Mouse (Mus musculus) embryonic stem cell, embryonic (primary cell): ENCODE results near the gene Galnt18.

ENCODE experiments used
- CTCF ChIA-PET, 4 experiments: fragments of 300-600 bp in 2 of 4; fragments of 350-600 bp in 2 of 4; sonication (Branson Sonifier 250); formaldehyde crosslinking; loops; one replicate each; lab custom pipeline; 2022; ENCODE audit warnings: inconsistent platforms in 2 of 4; lab: Charles Lee
- POLR2A ChIA-PET, 4 experiments: fragments of 300-600 bp in 2 of 4; fragments of 350-600 bp in 2 of 4; sonication (Branson Sonifier 250); formaldehyde crosslinking; loops; one replicate each; lab custom pipeline; 2022; ENCODE audit warnings: antibody characterized with exemption in 4 of 4, inconsistent platforms in 1 of 4; lab: Charles Lee

Gene Galnt18

GRCm38 (mm10) chr7:111779504-111780242 lies at the start of gene Galnt18:
Galnt18 (minus strand) TSS chr7:111779977.
- ChIA-PET POLR2A (interaction anchor here in 3 of 4 experiments (0.5 to 1.3 kb wide), 9 partner anchors 11 to 1251 kb away, joined by 3 to 5 read pairs (median 3); partner anchors contain the start of gene Eif4g2 (in 1 of the 3)), CTCF (interaction anchor here in 3 of 4 experiments (0.6 to 1.1 kb wide), 3 partner anchors 27 to 1364 kb away, joined by 3 to 8 read pairs (median 4); no protein-coding TSS in a partner anchor)

- POLR2A ChIA-PET: interaction anchor here in 1 of 4 experiments (1.2 kb wide), 1 partner anchor 75 kb away, joined by 4 read pairs; no protein-coding TSS in a partner anchor
- CTCF ChIA-PET: no interaction called here
Observed at GRCm38 (mm10) chr7:111827337-111827736, 47.6 kb upstream of the Galnt18 start.

- CTCF ChIA-PET: no interaction called here
Observed at GRCm38 (mm10) chr7:111813093-111813492, 33.3 kb upstream of the Galnt18 start.

GRCm38 (mm10) chr7:111811036-111811435 lies 31.3 kb upstream of the Galnt18 start:
- ChIA-PET CTCF (no interaction called here), POLR2A (no interaction called here)

More at GRCm38 (mm10) chr7:111813093-111813492, 33.3 kb upstream of the Galnt18 start:
- POLR2A ChIA-PET: no interaction called here

- POLR2A ChIA-PET: no interaction called here
- CTCF ChIA-PET: no interaction called here
Observed at GRCm38 (mm10) chr7:111809796-111810195, 30.0 kb upstream of the Galnt18 start.

- ChIA-PET CTCF (interaction anchor here in 3 of 4 experiments (0.6 to 0.7 kb wide), 3 partner anchors 26 to 1091 kb away, joined by 3 to 8 read pairs (median 4); partner anchors contain the start of gene Galnt18 (in 1 of the 3)), POLR2A (no interaction called here)
Observed at GRCm38 (mm10) chr7:111806083-111806482, 26.3 kb upstream of the Galnt18 start.

GRCm38 (mm10) chr7:111804646-111805045 lies 24.9 kb upstream of the Galnt18 start:
- ChIA-PET CTCF (no interaction called here), POLR2A (no interaction called here)

- POLR2A ChIA-PET: no interaction called here
Observed at GRCm38 (mm10) chr7:111800785-111801184, 21.0 kb upstream of the Galnt18 start.

GRCm38 (mm10) chr7:111800120-111800519 lies 20.3 kb upstream of the Galnt18 start:
- POLR2A ChIA-PET: no interaction called here
- CTCF ChIA-PET: no interaction called here

More at GRCm38 (mm10) chr7:111800785-111801184, 21.0 kb upstream of the Galnt18 start:
- CTCF ChIA-PET: no interaction called here

- ChIA-PET POLR2A (no interaction called here), CTCF (no interaction called here)
Observed at GRCm38 (mm10) chr7:111799021-111799420, 19.2 kb upstream of the Galnt18 start.

- POLR2A ChIA-PET: no interaction called here
- CTCF ChIA-PET: no interaction called here
Observed at GRCm38 (mm10) chr7:111797337-111798010, 17.7 kb upstream of the Galnt18 start.

GRCm38 (mm10) chr7:111795059-111795458 lies 15.3 kb upstream of the Galnt18 start:
- POLR2A ChIA-PET: no interaction called here

GRCm38 (mm10) chr7:111792154-111792553 lies 12.4 kb upstream of the Galnt18 start:
- ChIA-PET POLR2A (no interaction called here), CTCF (no interaction called here)

More at GRCm38 (mm10) chr7:111795059-111795458, 15.3 kb upstream of the Galnt18 start:
- CTCF ChIA-PET: no interaction called here

- POLR2A ChIA-PET: no interaction called here
Observed at GRCm38 (mm10) chr7:111791347-111791746, 11.6 kb upstream of the Galnt18 start.

GRCm38 (mm10) chr7:111787921-111788320 lies 8.1 kb upstream of the Galnt18 start:
- CTCF ChIA-PET: no interaction called here
- POLR2A ChIA-PET: no interaction called here

More at GRCm38 (mm10) chr7:111791347-111791746, 11.6 kb upstream of the Galnt18 start:
- CTCF ChIA-PET: no interaction called here

GRCm38 (mm10) chr7:111785478-111785877 lies 5.7 kb upstream of the Galnt18 start:
- POLR2A ChIA-PET: no interaction called here
- CTCF ChIA-PET: no interaction called here

GRCm38 (mm10) chr7:111782126-111782525 lies 2.3 kb upstream of the Galnt18 start:
- ChIA-PET CTCF (no interaction called here), POLR2A (no interaction called here)

- CTCF ChIA-PET: interaction anchor here in 1 of 4 experiments (0.6 kb wide), 1 partner anchor 264 kb away, joined by 3 read pairs; no protein-coding TSS in a partner anchor
- POLR2A ChIA-PET: no interaction called here
Observed at GRCm38 (mm10) chr7:111781316-111781715, 1.5 kb upstream of the Galnt18 start.

GRCm38 (mm10) chr7:111778789-111779503 lies 831 bp downstream of the Galnt18 start:
- POLR2A ChIA-PET: interaction anchor here (0.6 to 1.3 kb wide), 9 partner anchors 10 to 1251 kb away, joined by 3 to 5 read pairs (median 3); partner anchors contain the start of gene Eif4g2 (in 1 of the 4)
- CTCF ChIA-PET: no interaction called here
